Mouse (Mus musculus): ENCODE results near the gene Gm7030. TPM values are rescaled to one million over a fixed set of nuclear protein-coding genes. Genes with fewer than 3 reads are reported as not detected.
"Not testable (repeated sequence)": the region's sequence is repeated elsewhere in the genome, so short reads cannot be mapped to it uniquely, and the experiment has no call there.

The Gm7030 gene
- total RNA-seq, 2 experiments from 2014 or later, result not detected

DNA sequence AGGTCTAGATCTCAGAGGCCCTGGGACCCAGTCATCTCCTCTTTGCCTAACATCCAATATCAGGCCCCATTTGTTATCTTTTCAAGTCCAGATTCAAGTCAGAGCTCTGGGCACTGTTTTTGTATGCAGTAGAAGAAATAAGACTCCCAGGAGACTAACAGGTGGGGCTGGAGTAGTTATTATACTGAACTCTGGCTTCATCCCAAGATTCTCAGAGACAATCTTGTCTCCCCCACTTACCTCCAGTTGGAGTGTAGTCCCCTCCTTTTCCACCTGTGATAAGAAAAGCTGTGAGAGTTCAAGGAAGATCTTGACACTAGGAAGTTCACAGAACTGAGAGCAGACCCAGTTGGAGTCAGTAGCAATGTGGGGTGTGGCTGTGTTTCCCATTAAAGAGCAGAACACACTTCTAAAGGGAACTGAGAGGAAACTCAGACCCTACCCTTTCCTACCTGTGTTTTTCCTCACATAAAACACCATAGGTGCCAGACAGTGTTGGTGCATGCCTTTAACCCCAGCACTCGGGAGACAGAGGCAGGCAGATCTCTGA is 7.1 kb upstream of the Gm7030 start:
- not testable (repeated sequence) for DNase-seq (ENCODE audit: extremely low spot score in 1 of 2, low spot score in 1 of 2)

DNA sequence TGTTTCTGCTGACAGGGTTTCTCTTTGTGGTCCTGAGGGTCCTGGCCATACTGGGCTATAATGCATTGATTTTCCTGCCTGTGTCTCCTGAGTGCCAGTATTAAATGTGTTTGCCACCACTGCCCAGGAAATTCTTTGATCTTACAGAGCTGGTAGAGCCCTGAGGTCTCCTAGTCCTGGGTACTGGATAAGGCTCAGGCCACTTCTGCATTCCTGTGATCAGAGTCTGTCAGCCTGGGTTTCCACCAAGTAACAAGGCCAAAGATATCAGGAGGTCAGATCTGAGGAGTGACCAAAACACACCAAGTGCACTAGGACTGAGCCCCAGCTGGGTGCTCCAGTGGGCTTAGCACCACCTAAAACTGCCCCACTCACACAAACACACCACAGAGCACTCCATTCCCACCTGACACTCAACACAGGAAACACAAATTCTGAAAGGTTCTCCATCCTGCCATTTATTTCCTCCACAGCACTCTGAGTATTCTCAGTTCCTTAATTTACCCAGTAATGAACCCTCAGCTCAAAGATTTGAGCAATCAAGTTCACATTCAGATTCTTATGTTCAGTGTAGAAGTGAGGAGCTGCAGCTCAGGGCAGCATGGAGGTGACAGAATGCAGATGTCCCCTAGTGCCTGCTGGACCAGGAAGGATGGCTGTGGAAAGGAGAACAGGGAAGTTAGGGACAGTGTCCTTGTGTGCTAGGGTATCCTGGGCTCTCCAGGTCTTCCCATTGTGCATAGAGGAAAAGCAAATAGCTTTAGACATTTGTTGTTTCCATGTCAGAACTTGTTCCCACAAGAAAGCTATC is 6.4 kb upstream of the Gm7030 start:
- DNase-seq (ENCODE audit: extremely low spot score in 1 of 2, low spot score in 1 of 2), result not testable (repeated sequence)

DNA sequence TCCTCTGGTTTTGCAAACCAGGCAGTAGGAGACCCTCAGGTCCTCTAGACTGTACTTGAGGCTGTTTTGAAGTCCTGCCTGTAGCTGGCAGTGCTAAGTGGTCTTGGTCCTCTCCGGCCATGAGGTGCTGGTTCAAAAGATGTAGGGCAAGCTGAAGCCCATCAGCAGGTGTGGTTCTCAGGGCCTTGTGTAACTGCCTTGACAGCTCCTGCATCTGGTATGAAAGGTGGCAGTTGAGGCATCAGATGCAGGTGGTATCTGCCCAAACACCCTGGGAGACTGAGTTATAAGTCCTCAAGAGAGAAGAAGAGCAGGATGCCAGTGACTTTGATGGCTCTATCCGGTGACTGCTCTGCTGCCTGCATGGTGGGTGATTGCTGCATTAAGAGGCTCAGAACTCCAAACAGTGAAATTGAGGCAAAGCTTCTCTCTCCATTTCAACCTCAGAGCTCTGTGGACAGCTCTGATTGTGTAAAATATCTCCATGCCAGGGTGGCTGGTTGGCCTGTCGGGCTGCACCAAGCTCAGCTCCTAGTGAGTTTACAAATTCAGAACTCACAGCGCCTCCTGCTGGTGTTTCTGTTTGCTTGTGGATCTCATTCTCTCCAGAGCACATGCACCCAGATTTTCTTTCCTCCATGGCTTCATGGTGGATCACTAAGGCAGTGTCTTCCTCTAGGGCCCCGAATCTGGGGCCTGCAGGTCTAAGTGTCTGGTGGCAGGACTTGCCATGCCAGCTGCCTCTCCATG is 2.5 kb upstream of the Gm7030 start:
- no peak for DNase-seq (ENCODE audit: extremely low spot score in 1 of 2, low spot score in 1 of 2)

DNA sequence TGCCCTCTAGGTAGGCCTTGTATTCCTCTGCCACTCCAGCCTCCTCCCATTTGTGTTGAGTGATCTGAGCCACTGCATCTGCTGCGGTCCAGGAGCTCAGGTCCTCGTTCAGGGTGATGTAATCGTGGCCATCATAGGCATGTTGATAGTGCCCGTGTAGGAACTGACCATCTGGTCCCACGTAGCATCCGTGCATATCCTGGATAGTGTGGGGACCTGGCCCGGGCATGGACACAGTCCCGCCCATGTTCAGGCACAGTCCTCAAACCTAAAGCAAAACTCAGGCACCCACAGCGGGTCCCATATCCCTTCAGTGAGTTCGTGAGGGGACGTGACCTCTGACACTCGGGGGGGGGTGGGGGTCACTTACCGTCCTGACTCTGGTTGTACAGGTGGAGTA is 700 bp downstream of the Gm7030 start:
- not testable (repeated sequence) for DNase-seq (ENCODE audit: extremely low spot score in 1 of 2, low spot score in 1 of 2)

DNA sequence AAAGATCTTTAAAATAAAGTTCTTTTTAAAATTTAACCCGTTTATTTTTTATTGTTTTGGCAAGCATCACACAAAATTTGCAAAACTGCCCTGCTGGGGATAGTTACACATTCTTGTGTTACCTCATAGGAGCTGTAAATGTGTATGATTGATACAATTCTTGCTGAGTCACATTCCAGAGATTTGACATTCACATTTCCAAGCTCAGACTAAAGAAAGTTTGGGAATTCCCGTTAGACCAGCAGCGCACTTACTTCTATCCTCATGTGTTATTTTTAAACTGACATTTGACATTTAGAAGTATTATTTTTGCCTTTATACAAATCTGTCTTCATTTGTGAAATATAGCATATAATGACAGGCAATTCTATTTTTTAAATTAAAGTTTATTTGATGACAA is 5.1 kb downstream of the Gm7030 start:
- not testable (repeated sequence) for DNase-seq (ENCODE audit: extremely low spot score in 1 of 2, low spot score in 1 of 2)

DNA sequence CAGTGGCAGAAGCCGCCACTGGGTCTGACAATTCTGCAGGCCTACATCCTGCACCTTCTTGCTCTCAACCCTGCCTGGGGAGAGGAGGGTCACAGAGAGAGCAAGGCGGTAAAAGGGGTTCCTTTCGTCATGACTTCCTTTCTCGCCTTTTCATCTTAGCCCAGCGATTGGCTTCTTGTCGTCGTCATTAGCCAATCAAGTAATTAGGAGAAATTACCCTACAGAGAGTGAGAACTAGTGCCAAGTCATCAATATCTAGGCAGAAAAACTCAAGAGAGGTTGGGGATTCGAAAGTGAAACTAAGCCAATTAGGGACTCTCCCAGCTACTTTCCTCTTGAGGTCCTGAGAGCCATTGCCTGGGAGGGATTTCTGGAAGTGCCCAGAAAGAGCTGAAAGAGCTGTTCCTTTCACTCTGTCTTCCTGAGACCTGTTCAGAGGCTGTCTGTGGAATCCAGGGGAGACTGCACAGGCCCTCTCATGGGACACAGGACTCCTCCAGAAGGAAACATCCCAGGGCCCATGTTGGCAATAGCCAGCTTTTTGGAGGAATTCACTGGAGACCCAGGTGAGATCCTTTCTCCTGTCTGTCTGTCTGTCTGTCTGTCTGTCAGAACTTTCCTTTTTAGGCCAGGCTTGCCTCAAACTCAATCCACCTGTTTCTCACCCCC is 7.7 kb downstream of the Gm7030 start, which contains the start of gene Gm19684:
TSS of gene Gm19684 (plus strand) at position 327 of the 669 bp plus-strand sequence.
- DNase-seq (ENCODE audit: extremely low spot score in 1 of 2, low spot score in 1 of 2), result not testable (repeated sequence)

DNA sequence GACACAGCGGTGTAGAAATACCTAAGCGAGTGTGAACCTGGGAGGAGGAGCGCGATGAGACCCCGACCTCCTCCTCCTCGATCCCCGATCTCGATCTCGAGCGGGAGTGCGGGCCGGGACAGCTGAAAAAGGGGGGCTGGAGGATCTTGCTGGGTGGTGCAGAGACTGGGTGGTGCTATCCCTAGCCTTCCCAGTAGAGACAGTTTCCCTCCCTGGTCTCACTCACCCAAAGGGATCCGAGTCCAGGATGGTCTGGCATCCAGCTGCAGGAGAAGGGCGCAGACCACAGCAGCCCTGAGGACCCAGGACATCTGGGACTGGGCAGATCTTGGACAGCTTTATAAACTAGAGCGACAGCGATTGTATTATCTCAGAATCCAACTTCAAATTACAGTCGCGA is 8.4 kb downstream of the Gm7030 start:
- not testable (repeated sequence) for DNase-seq (ENCODE audit: extremely low spot score in 1 of 2, low spot score in 1 of 2)

DNA sequence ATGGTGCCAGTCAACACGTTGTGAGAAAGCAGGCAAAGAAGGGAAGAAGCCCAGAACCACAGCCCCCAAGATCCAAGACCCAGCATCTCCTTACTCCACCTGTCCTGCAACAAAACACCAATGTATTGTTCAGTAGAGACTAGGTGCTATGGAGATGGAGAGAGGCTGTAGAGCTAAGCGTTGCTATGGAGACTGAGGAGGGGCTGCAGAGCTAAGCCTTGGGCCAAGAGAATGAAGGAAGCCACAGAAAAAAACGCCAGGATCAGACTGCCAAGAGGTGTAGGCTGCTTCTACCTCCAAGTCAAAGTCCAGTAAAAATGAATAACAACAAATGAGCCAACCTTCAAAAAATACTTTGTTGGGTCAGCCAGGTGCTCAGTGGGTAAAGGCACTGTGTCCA is 12.7 kb downstream of the Gm7030 start:
- DNase-seq (ENCODE audit: extremely low spot score in 1 of 2, low spot score in 1 of 2), result not testable (repeated sequence)

DNA sequence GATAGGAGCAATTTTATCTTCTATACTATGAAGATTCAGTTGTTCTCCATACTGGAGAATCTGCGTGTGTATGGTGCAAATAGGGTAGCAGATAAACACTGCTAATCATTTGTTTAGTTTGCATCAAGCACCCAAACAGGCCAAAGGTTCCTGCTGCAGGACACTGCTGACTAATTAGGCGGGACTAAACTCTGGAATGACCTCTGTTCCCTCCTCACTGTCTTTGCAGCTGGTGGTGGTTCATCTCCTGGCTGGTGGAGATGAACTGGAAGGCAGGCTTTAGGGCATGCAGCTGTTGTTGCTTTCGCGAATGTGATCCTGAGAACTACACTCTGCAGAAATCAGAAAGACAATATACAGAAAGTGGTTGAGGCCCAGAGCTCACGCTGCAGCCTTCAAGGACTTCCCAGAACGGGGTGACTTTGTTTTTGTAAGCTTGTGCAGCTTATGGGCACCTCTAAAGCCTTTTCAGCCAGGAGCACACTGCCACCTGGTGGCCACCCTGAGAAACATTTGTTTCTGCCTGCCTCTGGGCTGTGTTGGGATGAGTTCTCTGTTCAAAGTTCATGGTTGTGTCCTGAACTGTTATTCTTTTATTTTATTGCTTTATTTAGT is 15.1 kb downstream of the Gm7030 start:
- DNase-seq (ENCODE audit: extremely low spot score in 1 of 2, low spot score in 1 of 2), result peak in 1 of 2 experiments; percentile 19

DNA sequence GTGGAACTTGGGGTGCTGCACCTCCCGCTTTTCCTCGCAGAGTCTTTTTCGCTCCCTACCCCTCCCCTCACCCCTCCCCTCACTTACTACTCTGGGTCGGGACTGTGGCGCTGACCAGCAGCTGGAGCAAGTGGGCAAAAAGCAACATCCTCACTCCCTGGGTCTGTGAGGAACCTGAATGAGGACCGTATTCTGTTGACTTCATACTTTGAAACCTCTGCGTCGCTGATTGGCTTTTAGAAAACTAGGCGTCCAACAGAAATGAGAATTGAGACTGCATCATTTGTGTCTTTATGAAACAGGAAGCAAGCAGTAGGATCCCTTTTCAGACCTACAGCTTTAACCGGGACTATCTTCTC is 17.7 kb downstream of the Gm7030 start:
- peak in 1 of 2 experiments; percentile 5 for DNase-seq (ENCODE audit: extremely low spot score in 1 of 2, low spot score in 1 of 2)

DNA sequence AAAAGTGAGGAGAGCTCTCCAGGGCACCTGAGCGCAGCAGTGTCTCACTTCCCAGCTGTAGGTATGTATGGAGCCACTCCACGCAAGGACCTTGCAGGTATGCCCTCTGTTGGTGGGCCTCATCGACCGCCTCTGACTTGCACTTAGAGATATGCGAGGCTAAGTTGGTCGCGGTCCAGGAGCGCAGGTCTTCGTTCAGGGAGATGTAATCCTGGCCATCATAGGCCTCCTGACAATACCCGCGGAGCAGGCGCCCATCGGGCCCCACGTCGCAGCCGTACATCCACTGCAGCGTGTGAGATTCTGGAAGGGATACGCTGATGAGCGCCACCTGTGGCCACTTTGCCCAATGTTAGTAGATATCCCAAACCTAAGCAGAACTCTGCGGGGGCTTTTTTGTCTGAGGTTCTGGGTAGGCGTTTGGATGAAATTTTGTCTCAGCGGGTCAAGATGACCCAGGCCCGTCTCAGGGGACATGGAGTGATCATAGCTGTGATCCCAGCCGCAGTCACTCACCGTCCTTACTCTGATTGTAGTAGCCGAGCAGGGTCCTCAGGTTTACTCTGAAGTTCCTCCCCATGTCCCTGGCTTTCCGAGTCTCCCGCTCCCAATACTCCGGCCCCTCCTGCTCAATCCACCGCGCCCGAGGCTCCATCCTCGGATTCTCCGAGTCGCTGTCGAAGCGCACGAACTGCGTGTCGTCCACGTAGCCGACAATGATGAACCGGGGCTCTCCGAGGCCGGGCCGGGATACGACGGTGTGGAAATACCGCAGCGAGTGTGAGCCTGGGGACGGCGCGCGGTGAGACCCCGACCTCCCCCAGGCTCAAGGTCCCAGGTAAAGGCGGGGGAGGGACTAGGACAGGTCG is 18.4 kb downstream of the Gm7030 start:
- peak in 1 of 2 experiments; percentile 5 for DNase-seq (ENCODE audit: extremely low spot score in 1 of 2, low spot score in 1 of 2)

DNA sequence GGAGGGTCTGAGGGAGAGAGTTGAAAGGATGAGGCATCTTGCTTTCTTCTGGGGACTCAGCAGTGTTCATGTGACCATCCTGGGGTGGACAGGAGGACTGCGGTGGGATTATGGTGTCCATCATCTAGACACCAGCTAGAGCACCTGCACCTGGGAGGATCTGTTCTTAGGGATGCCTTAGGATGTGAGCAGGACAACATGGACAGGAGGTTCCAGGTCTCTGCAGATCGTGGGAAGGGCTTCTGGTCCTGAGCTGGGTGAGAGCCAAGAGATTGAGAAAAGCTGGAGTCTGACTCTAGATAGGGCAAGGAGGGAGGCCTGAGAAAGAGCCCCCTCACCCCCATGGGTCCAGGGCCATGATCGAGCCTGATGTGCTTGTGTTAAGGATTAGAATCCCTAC is 19.1 kb downstream of the Gm7030 start:
- not testable (repeated sequence) for DNase-seq (ENCODE audit: extremely low spot score in 1 of 2, low spot score in 1 of 2)

DNA sequence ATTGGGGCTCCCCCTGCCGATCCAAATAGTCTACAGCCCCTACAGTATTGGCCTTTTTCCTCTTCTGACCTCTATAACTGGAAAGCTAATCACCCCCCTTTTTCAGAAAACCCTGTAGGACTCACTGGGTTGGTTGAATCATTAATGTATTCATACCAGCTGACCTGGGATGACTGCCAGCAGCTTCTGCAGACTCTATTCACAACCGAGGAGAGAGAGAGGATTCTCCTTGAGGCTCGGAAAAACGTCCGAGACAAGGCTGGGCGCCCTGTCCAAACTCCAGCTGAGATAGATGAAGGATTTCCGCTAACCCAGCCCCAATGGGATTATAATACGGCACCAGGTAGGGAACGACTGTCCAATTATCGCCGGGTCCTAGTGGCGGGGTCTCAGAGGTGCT is 27.1 kb downstream of the Gm7030 start:
- DNase-seq (ENCODE audit: extremely low spot score in 1 of 2, low spot score in 1 of 2), result not testable (repeated sequence)

DNA sequence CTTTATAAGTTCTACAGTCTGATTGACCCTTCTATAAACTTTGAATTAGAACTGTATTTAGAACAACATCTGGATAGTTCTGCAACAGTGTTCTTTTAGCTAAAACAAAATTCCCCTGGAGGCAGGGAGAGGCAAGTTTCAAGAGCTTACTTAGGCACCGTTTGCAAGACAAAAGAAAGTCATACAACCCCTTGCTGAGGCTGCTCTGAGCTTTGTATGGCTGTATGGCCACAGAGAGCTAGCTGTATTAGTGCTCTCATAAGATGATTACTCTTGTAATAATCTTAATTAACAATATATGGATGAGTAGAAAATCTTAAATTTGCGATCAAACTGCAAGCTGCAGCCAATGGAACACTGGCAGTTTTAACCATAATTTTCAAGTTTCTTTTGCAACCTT is 29.6 kb downstream of the Gm7030 start:
- DNase-seq (ENCODE audit: extremely low spot score in 1 of 2, low spot score in 1 of 2), result not testable (repeated sequence)

DNA sequence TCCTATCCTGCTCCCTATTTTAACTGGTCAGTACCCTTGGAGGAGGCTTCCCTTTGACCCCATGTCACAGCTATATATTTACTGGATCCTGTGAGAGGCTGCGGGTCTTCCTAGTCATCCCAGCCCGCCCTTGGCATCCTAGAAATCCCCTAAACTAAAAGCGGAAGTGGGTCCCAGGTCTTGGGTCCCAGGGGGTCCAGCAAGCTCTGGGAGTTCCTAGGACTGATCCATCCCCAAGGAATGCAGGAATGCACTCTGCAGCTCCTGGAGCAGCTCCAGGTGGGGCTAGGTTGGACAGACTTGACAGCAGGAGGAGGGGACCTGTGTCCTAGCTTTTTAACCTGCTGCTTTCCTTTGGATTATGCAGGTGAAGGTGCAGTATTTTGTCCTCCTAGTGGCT is 35.3 kb downstream of the Gm7030 start:
- no peak for DNase-seq (ENCODE audit: extremely low spot score in 1 of 2, low spot score in 1 of 2)

DNA sequence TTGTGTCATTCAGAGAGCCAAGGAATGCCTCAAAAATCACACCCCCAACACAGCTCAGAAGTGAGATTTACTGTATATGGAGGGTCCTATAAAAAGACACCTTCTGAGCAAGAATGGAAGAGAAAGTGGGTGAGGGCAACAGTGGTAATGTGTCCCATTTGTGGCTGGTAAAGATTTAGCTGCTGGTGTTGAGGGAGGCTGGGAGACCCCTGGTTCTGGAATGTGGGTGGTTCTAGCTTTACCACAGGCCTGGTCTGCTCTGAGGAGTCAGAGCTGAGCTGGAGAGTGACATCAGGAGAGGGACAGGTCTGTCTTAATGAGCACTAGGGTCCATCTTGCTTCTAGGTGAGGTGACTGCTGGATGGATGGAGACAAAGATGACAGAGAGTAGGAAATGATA is 36.7 kb downstream of the Gm7030 start:
- DNase-seq (ENCODE audit: extremely low spot score in 1 of 2, low spot score in 1 of 2), result not testable (repeated sequence)

DNA sequence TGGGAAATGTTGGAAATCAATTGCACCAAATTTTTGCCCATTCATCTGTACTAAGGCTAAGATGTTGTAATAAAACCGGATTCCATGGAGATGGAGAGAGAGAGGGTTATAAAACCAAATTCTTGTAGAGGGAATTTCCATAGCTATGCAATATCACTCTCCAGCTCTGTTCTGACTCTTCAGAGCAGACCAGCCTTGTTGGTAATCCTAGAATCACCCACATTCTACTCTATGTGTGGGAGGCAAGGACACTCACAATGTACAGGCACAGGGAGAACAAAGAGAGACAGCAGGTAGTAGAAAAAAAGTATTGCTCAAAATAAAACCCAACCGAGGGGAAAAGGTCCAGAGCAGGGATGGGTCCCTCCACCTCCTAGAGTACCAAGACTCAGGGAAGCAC is 37.3 kb downstream of the Gm7030 start:
- not testable (repeated sequence) for DNase-seq (ENCODE audit: extremely low spot score in 1 of 2, low spot score in 1 of 2)

DNA sequence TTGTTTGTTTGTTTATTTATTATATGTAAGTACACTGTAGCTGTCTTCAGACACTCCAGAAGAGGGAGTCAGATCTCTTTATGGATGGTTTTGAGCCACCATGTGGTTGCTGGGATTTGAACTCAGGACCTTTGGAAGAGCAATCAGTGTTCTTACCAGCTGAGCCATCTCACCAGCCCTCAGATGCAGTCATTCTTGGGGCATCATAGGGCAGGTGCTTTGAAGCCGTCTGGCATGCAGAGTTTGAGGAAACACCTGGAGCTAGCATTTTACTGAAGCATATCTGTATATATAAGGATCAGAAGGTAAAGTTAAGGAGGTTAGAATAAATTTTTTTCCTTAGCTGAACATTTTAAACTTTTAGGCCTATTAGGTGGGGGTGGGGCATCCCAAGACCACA is 43.2 kb downstream of the Gm7030 start:
- not testable (repeated sequence) for DNase-seq (ENCODE audit: extremely low spot score in 1 of 2, low spot score in 1 of 2)

DNA sequence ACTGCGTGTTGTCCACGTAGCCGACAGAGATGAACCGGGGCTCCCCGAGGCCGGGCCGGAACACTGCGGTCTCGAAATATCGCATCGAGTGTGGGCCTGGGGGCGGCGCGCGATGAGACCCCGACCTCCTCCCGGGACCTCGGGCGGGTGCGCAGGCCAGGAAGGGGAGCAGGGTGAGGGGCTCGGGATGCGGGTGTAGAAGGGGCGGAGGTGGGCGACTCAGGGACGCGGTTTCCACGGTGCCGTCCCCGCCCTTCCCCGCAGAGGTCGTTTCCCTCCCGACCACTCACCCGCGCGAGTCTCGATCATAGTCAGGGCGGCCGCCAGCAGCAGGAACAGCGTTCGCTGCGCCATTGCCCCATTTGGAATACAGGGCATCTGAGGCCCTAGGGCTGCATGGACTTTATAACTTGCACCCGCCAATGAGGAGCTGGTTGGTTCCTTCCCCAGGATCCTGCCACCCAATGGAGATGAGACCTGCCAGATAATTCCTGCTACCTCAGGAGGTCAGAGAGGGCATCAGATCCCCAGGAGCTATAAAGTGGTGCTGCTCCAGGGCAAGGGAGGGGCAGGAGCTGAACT is 45.3 kb downstream of the Gm7030 start:
- no peak for DNase-seq (ENCODE audit: extremely low spot score in 1 of 2, low spot score in 1 of 2)
